Mouse (Mus musculus) right cerebral cortex, postnatal 25 days (tissue): ENCODE measurements around the gene Zkscan1.
A peak's percentile ranks its signal among the peaks of the same experiment; 100 is the strongest.
"Not testable (repeated sequence)": the region's sequence is repeated elsewhere in the genome, so short reads cannot be mapped to it uniquely, and the experiment has no call there.

ENCODE experiments used
- DNase-seq: peaks from one replicate; pipeline ENCODE4 v3.0.0; 2022

Gene Zkscan1

GRCm38 (mm10) chr5:138084996-138085395, at the start of gene Zkscan1:
Zkscan1 (plus strand) TSS chr5:138085084.
- peak; percentile 81 for DNase-seq

GRCm38 (mm10) chr5:138052894-138053293, 32.0 kb upstream of the Zkscan1 start, which contains the start of gene Smok3c:
Smok3c (plus strand) TSS chr5:138053194.
- DNase-seq, result not testable (repeated sequence)

- no peak for DNase-seq
Measured at GRCm38 (mm10) chr5:138073803-138074202, 11.1 kb upstream of the Zkscan1 start.

- no peak for DNase-seq
Measured at GRCm38 (mm10) chr5:138075684-138076083, 9.2 kb upstream of the Zkscan1 start.

- no peak for DNase-seq
Measured at GRCm38 (mm10) chr5:138076148-138076547, 8.7 kb upstream of the Zkscan1 start.

- no peak for DNase-seq
Measured at GRCm38 (mm10) chr5:138080456-138080855, 4.4 kb upstream of the Zkscan1 start.

GRCm38 (mm10) chr5:138081446-138081845, 3.4 kb upstream of the Zkscan1 start:
- no peak for DNase-seq

GRCm38 (mm10) chr5:138083318-138083900, 1.5 kb upstream of the Zkscan1 start:
- no peak for DNase-seq

- DNase-seq, result no peak
Measured at GRCm38 (mm10) chr5:138083936-138084335, 948 bp upstream of the Zkscan1 start.

- no peak for DNase-seq
Measured at GRCm38 (mm10) chr5:138084507-138084906, 377 bp upstream of the Zkscan1 start.

GRCm38 (mm10) chr5:138085421-138085911, 582 bp downstream of the Zkscan1 start:
- DNase-seq, result no peak

GRCm38 (mm10) chr5:138086842-138087241, 2.0 kb downstream of the Zkscan1 start:
- no peak for DNase-seq

GRCm38 (mm10) chr5:138088366-138088765, 3.5 kb downstream of the Zkscan1 start:
- DNase-seq, result no peak

GRCm38 (mm10) chr5:138089108-138089551, 4.2 kb downstream of the Zkscan1 start:
- no peak for DNase-seq

- no peak for DNase-seq
Measured at GRCm38 (mm10) chr5:138090271-138090670, 5.4 kb downstream of the Zkscan1 start.

GRCm38 (mm10) chr5:138090737-138091136, 5.9 kb downstream of the Zkscan1 start:
- DNase-seq, result no peak

- no peak for DNase-seq
Measured at GRCm38 (mm10) chr5:138092771-138093170, 7.9 kb downstream of the Zkscan1 start.

GRCm38 (mm10) chr5:138094474-138094873, 9.6 kb downstream of the Zkscan1 start:
- no peak for DNase-seq

GRCm38 (mm10) chr5:138104976-138105375, 20.1 kb downstream of the Zkscan1 start:
- no peak for DNase-seq

- no peak for DNase-seq
Measured at GRCm38 (mm10) chr5:138107130-138107529, 22.2 kb downstream of the Zkscan1 start.

- DNase-seq, result not testable (repeated sequence)
Measured at GRCm38 (mm10) chr5:138109847-138110396, 25.0 kb downstream of the Zkscan1 start.

- peak; percentile 90 for DNase-seq
Measured at GRCm38 (mm10) chr5:138116255-138117198, 31.6 kb downstream of the Zkscan1 start, which contains the start of gene Zscan21. Zscan21 (plus strand) TSS chr5:138116903.
